Mouse (Mus musculus) small intestine, adult 2 months (tissue): ENCODE measurements around the gene Xpo6.

Experiments used
- CTCF ChIP-seq: fragments of 200-500 bp; IDR thresholded peaks from 2 replicates; pipeline ENCODE4 v1.5.1; 2012; ENCODE audit warnings: low read depth, mild to moderate bottlenecking, control low read depth, inconsistent platforms, low read length, moderate library complexity, mixed read lengths; ENCODE audit not compliant: insufficient replicate concordance, insufficient read length; ENCODE audit errors: extremely low read depth
- POLR2A ChIP-seq: fragments of 200-500 bp; IDR thresholded peaks from 2 replicates; pipeline ENCODE4 v1.6.1; 2012; ENCODE audit warnings: low read depth, mild to moderate bottlenecking, control low read depth, inconsistent platforms, low read length, moderate library complexity

GRCm38 (mm10) chr7:126111230-126111629 lies 89.1 kb downstream of the Xpo6 start:
- TF ChIP-seq CTCF (no peak), POLR2A (no peak)
